Mouse (Mus musculus): Measurements from ENCODE around the gene Vwa8. TPM values are rescaled to one million over a fixed set of nuclear protein-coding genes. Genes with fewer than 3 reads are reported as not detected.

The Vwa8 gene
- polyA plus RNA-seq, 1 experiment from 2014 or later, result 8.0 TPM

DNA sequence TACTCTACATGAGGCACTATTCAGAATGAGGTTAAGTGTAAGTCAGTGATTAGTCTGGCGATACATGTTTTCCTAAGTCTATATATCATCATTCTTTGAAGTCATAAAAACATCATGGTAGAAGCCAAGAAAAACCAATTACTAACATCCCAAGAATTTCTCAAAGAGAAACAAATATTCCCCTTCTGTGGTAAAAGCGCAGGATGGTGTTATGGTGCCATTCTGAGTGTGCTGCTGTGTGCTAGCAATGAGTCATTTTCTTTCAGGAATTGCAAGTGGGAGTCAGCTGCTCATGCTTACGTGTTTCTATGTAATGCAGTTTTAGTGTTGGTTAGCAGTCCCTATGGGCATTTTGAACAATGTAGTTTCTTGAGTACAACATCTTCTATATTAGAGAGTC lies 216.8 kb downstream of the Vwa8 start:
- Histone ChIP-seq H3K9me3 (ENCODE audit: control insufficient read depth, low read length) (no peaks in the 10 kb centered on the region), H3K27me3 (ENCODE audit: control insufficient read depth, insufficient read depth, low read length) (no peaks in the 10 kb centered on the region), H3K4me3 (replicated peaks; ENCODE audit: low read depth, low read length) (no peak overlapping the region), H3K36me3 (ENCODE audit: control insufficient read depth, insufficient read depth, low read length) (0 out of 2 replicates have a peak, but pooled peaks cover 3% of the 10 kb centered on the region), H3K9ac (replicated peaks; ENCODE audit: low read length) (no peak overlapping the region), H3K4me1 (ENCODE audit: control insufficient read depth, insufficient read depth, low read length) (no peaks in the 10 kb centered on the region), H3K27ac (replicated peaks; ENCODE audit: low read depth, low read length) (no peak overlapping the region), H3K4me2 (ENCODE audit: low read length) (no peak overlapping the region)
- ATAC-seq (ENCODE audit: low FRiP score, low TSS enrichment) (no peak), DNase-seq (no peak)
- whole genome bisulfite sequencing, result 91% methylated on average over 3 of the region's 3 CpGs

- no peaks in the 10 kb centered on the region for H3K27me3 ChIP-seq (ENCODE audit: control insufficient read depth, insufficient read depth, low read length)
- no peak overlapping the region for H3K9ac ChIP-seq (replicated peaks; ENCODE audit: low read length)
- 85% methylated on average over 1 of the region's 1 CpGs for WGBS
- no peak overlapping the region for H3K27ac ChIP-seq (replicated peaks; ENCODE audit: low read depth, low read length)
- ATAC-seq (ENCODE audit: low FRiP score, low TSS enrichment) (no peak), DNase-seq (no peak)
- H3K4me1 ChIP-seq (ENCODE audit: control insufficient read depth, insufficient read depth, low read length), result no peaks in the 10 kb centered on the region
- H3K9me3 ChIP-seq (ENCODE audit: control insufficient read depth, low read length), result no peaks in the 10 kb centered on the region
- H3K4me3 ChIP-seq (replicated peaks; ENCODE audit: low read depth, low read length), result no peak overlapping the region
- no peak overlapping the region for H3K4me2 ChIP-seq (ENCODE audit: low read length)
- no peaks in the 10 kb centered on the region for H3K36me3 ChIP-seq (ENCODE audit: control insufficient read depth, insufficient read depth, low read length)
Measured at GRCm38 (mm10) chr14:79069515-79069914, 220.7 kb downstream of the Vwa8 start.

DNA sequence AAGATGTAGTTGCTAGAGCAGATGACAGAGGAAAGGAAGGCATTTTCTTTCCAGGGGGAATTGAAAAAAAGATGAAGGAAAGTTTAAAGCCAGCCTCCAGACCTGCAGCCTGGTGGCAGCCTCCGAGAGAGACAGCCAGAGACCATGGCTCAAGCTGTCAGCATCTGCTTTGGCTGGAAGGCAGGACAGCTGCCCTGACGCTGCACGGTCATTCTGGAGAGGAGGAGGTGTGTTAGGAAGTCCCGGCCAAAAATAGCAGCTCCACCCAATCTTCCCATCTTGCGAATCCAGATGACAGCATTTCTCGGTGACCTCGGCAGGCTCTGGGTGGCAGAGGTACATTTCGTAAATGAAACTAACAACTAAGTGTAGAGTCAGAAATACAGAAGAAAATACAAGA lies 225.9 kb downstream of the Vwa8 start:
- ATAC-seq (ENCODE audit: low FRiP score, low TSS enrichment) (no peak), DNase-seq (no peak)
- Histone ChIP-seq H3K4me2 (ENCODE audit: low read length) (no peak overlapping the region), H3K27ac (replicated peaks; ENCODE audit: low read depth, low read length) (no peak overlapping the region), H3K4me3 (replicated peaks; ENCODE audit: low read depth, low read length) (no peak overlapping the region), H3K4me1 (ENCODE audit: control insufficient read depth, insufficient read depth, low read length) (no peaks in the 10 kb centered on the region), H3K9ac (replicated peaks; ENCODE audit: low read length) (no peak overlapping the region), H3K9me3 (ENCODE audit: control insufficient read depth, low read length) (no peaks in the 10 kb centered on the region), H3K36me3 (ENCODE audit: control insufficient read depth, insufficient read depth, low read length) (no peaks in the 10 kb centered on the region), H3K27me3 (ENCODE audit: control insufficient read depth, insufficient read depth, low read length) (no peaks in the 10 kb centered on the region)
- 93% methylated on average over 8 of the region's 8 CpGs for WGBS

- DNase-seq, result no peak
- no peaks in the 10 kb centered on the region for H3K36me3 ChIP-seq (ENCODE audit: control insufficient read depth, insufficient read depth, low read length)
- no peaks in the 10 kb centered on the region for H3K4me1 ChIP-seq (ENCODE audit: control insufficient read depth, insufficient read depth, low read length)
Measured at GRCm38 (mm10) chr14:79076560-79077300, 227.9 kb downstream of the Vwa8 start.

GRCm38 (mm10) chr14:79083573-79083972 lies 234.7 kb downstream of the Vwa8 start:
- WGBS, result 91% methylated on average over 7 of the region's 7 CpGs
- Histone ChIP-seq H3K27ac (replicated peaks; ENCODE audit: low read depth, low read length) (no peak overlapping the region), H3K9me3 (ENCODE audit: control insufficient read depth, low read length) (no peaks in the 10 kb centered on the region), H3K27me3 (ENCODE audit: control insufficient read depth, insufficient read depth, low read length) (no peaks in the 10 kb centered on the region), H3K4me3 (replicated peaks; ENCODE audit: low read depth, low read length) (no peak overlapping the region), H3K4me1 (ENCODE audit: control insufficient read depth, insufficient read depth, low read length) (no peaks in the 10 kb centered on the region), H3K4me2 (ENCODE audit: low read length) (no peak overlapping the region), H3K36me3 (ENCODE audit: control insufficient read depth, insufficient read depth, low read length) (no peaks in the 10 kb centered on the region), H3K9ac (replicated peaks; ENCODE audit: low read length) (no peak overlapping the region)
- ATAC-seq (ENCODE audit: low FRiP score, low TSS enrichment), result no peak
- no peak for DNase-seq

More at GRCm38 (mm10) chr14:79076560-79077300, 227.9 kb downstream of the Vwa8 start:
- Histone ChIP-seq H3K27ac (replicated peaks; ENCODE audit: low read depth, low read length) (no peak overlapping the region), H3K27me3 (ENCODE audit: control insufficient read depth, insufficient read depth, low read length) (no peaks in the 10 kb centered on the region), H3K4me3 (replicated peaks; ENCODE audit: low read depth, low read length) (no peak overlapping the region), H3K9me3 (ENCODE audit: control insufficient read depth, low read length) (no peaks in the 10 kb centered on the region), H3K9ac (replicated peaks; ENCODE audit: low read length) (no peak overlapping the region), H3K4me2 (ENCODE audit: low read length) (no peak overlapping the region)
- WGBS, result 90% methylated on average over 9 of the region's 9 CpGs
- no peak for ATAC-seq (ENCODE audit: low FRiP score, low TSS enrichment)

GRCm38 (mm10) chr14:79086006-79086405 lies 237.2 kb downstream of the Vwa8 start:
- no peak overlapping the region for H3K27ac ChIP-seq (replicated peaks; ENCODE audit: low read depth, low read length)
- no peaks in the 10 kb centered on the region for H3K27me3 ChIP-seq (ENCODE audit: control insufficient read depth, insufficient read depth, low read length)
- H3K36me3 ChIP-seq (ENCODE audit: control insufficient read depth, insufficient read depth, low read length), result no peaks in the 10 kb centered on the region
- no peak overlapping the region for H3K4me2 ChIP-seq (ENCODE audit: low read length)
- no peak for DNase-seq
- WGBS, result 88% methylated on average over 5 of the region's 5 CpGs
- no peak for ATAC-seq (ENCODE audit: low FRiP score, low TSS enrichment)
- H3K4me3 ChIP-seq (replicated peaks; ENCODE audit: low read depth, low read length), result no peak overlapping the region
- H3K4me1 ChIP-seq (ENCODE audit: control insufficient read depth, insufficient read depth, low read length), result no peaks in the 10 kb centered on the region
- no peaks in the 10 kb centered on the region for H3K9me3 ChIP-seq (ENCODE audit: control insufficient read depth, low read length)
- H3K9ac ChIP-seq (replicated peaks; ENCODE audit: low read length), result no peak overlapping the region

DNA sequence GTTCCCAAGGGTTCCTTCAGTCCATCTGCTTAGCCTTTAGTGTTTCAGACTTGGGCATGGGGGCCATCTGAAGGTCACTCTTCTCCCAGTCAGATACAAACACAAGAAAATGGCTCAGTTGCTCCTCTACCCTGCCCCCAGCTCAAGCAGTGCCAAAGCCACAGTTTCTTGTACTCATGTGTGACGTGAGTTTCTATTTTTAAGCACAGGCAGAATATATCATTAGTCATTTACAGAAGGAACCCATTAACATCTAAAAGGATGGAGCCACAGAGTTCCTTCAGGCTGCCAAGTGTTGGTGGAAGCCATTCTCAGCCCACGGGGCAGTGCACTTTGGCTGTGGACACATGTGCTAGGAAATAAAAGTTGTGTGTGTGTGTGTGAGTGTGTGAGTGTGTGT lies 240.6 kb downstream of the Vwa8 start:
- Histone ChIP-seq H3K27me3 (ENCODE audit: control insufficient read depth, insufficient read depth, low read length) (no peaks in the 10 kb centered on the region), H3K4me2 (ENCODE audit: low read length) (no peak overlapping the region), H3K36me3 (ENCODE audit: control insufficient read depth, insufficient read depth, low read length) (peaks cover 5% of the 10 kb centered on the region; the same call in 1 of the 2 replicates), H3K4me3 (replicated peaks; ENCODE audit: low read depth, low read length) (no peak overlapping the region), H3K9ac (replicated peaks; ENCODE audit: low read length) (no peak overlapping the region), H3K4me1 (ENCODE audit: control insufficient read depth, insufficient read depth, low read length) (no peaks in the 10 kb centered on the region), H3K27ac (replicated peaks; ENCODE audit: low read depth, low read length) (no peak overlapping the region), H3K9me3 (ENCODE audit: control insufficient read depth, low read length) (peaks cover 6% of the 10 kb centered on the region)
- WGBS, result 61% methylated on average over 2 of the region's 2 CpGs
- no peak for DNase-seq
- no peak for ATAC-seq (ENCODE audit: low FRiP score, low TSS enrichment)

DNA sequence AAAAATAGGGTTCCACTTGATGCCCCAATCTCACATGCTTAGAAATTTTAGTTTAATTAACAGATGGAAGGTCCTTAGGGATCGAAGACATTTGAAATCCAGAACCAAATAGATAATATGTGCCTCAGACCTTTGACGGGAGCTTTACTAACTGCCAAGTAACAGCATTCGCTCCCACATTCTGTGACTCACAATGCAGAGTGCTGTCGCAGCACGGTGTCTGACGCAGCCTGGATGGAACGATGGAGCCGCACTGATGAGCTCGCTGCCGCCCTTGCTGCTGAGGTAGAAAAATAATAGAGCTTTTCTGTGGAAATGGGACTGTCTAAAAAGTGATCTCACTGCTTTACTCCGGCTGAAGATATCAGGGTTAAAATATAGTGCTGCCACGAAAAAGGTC lies 248.3 kb downstream of the Vwa8 start:
- WGBS, result 91% methylated on average over 12 of the region's 12 CpGs
- ATAC-seq (ENCODE audit: low FRiP score, low TSS enrichment), result no peak

More for the DNA sequence above, 248.3 kb downstream of the Vwa8 start:
- H3K9ac ChIP-seq (replicated peaks; ENCODE audit: low read length), result no peak overlapping the region
- no peaks in the 10 kb centered on the region for H3K27me3 ChIP-seq (ENCODE audit: control insufficient read depth, insufficient read depth, low read length)
- H3K9me3 ChIP-seq (ENCODE audit: control insufficient read depth, low read length), result peaks cover 8% of the 10 kb centered on the region
- no peaks in the 10 kb centered on the region for H3K4me1 ChIP-seq (ENCODE audit: control insufficient read depth, insufficient read depth, low read length)
- H3K4me3 ChIP-seq (replicated peaks; ENCODE audit: low read depth, low read length), result no peak overlapping the region
- H3K36me3 ChIP-seq (ENCODE audit: control insufficient read depth, insufficient read depth, low read length), result peaks cover 7% of the 10 kb centered on the region; the same call in 1 of the 2 replicates
- no peak overlapping the region for H3K27ac ChIP-seq (replicated peaks; ENCODE audit: low read depth, low read length)
- no peak for DNase-seq
- H3K4me2 ChIP-seq (ENCODE audit: low read length), result no peak overlapping the region

All from midbrain, embryonic 14.5 days (tissue).